Mouse (Mus musculus): ENCODE results near the gene Znrf4.

The Znrf4 gene

DNA sequence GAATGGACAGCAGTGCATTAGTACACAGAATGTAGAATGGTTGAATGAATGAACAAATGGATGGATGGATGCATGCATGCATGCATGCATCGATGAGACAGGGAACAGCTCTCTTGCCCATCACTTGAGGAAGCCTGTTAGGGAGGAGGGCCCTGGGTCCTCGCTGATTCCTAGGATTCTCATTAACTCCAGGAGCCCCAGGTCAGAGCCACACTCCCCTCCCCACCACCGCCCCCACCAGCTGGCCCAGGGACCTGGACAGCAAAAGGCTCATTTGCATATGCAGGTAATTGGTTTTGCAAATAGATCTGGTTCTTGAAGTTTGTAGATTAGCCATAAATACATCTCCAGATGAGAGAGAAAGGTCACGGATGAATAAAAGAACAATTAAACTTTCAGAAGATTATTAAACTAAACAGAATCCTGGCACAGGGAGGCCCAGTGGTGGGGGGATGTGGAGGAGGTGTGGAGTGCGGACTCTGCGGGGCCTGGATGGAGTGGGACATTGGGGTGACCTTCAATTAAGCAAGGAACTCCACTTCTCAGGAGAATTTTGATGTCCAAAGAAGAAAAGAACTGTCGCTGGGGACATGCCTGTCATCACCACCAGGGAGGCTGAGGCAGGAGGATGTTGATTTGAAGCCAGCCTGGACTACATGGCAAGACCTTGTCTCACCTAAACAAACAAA is 32.6 kb upstream of the Znrf4 start:
- ChIA-PET POLR2A (interaction anchor here in 3 of 4 experiments (0.5 to 1.0 kb wide), 3 partner anchors 42 to 108 kb away, joined by 3 read pairs; no protein-coding TSS in a partner anchor), CTCF (interaction anchor here in 3 of 4 experiments (1.1 to 3.3 kb wide), 9 partner anchors 8 to 194 kb away, joined by 3 to 23 read pairs (median 4); no protein-coding TSS in a partner anchor)

DNA sequence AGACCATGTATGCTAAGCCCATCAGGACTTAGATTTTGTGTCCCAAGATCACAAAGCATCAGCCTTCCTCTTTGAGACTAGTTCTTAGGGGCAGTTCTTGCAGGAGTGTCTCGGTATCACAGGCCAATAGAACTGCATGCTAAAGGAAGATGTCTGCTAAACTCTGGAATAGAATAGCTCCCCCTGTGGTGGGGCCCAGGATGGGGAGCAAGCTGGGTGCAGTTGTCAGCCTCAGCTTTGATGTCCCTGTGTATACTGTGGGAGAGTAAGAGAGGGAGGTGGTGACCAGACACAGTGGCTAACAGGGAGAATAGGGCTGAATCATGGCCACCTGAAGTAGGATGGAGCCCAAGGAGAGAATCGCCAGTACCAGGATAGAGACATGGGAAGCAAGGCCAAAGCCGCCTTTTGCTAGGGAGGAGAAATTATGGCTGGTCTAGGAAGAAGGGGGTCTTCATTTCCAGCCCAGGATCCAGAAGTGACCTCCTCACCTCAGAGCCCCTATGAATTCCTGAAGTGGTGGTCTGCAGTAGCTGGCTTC is 31.5 kb upstream of the Znrf4 start:
- ChIA-PET CTCF (interaction anchor here in 3 of 4 experiments (0.6 to 3.3 kb wide), 15 partner anchors 9 to 211 kb away, joined by 3 to 23 read pairs (median 3); partner anchors contain the start of genes Gm20219 (in 1 of the 3) and Ranbp3 (in 1 of the 3)), POLR2A (interaction anchor here in 1 of 4 experiments (0.6 kb wide), 1 partner anchor 107 kb away, joined by 3 read pairs; no protein-coding TSS in a partner anchor)

- ChIA-PET POLR2A (interaction anchor here in 2 of 4 experiments (0.5 to 1.5 kb wide), 3 partner anchors 10 to 69 kb away, joined by 3 to 4 read pairs (median 3); no protein-coding TSS in a partner anchor), CTCF (interaction anchor here in 2 of 4 experiments (0.8 to 3.3 kb wide), 3 partner anchors 10 to 130 kb away, joined by 3 to 23 read pairs (median 3); partner anchors contain the start of gene Ranbp3 (in 1 of the 2))
Observed at GRCm38 (mm10) chr17:56542736-56543135, 30.5 kb upstream of the Znrf4 start.

DNA sequence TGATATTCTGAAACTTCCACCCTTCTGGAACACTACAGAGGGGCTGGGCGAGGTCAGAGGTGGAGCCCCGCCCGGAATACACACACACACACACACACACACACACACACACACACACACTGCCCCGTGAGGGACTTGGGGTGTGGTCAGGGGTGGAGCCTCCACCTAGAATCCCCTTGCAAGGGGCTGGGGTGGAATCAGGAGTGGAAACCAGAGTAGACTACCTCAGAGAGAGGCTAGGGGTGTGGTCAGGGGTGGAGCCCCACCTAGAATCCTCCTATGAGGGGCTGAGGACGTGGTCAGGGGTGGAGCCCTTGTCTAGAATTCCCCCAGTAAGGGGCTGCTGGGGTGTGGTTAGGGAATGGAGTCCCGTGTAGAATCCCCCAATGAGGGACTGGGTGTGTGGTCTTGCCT is 28.3 kb upstream of the Znrf4 start:
- POLR2A ChIA-PET: no interaction called here
- CTCF ChIA-PET: interaction anchor here in 1 of 4 experiments (2.5 kb wide), 1 partner anchor 13 kb away, joined by 8 read pairs; no protein-coding TSS in a partner anchor

DNA sequence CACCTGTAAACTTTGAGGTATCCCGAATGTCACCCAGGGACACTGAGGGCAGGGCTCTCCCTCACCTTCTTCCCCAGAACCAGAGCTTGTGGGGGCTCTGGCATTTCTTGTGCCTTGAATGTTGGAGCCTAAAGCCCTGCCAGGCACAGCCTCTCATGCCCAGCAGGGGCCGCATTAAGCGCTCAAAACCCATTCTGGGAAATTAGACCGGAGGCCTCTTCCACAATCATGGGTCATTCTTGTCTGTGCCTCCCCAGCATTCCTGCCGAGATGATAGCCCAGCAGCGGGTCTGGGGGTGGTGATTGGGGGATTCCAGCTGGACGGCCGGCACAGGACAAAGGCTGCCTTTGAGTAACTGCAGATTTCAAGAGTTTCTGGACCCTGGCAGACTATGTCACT is 25.7 kb upstream of the Znrf4 start:
- POLR2A ChIA-PET: interaction anchor here in 2 of 4 experiments (0.6 to 1.6 kb wide), 3 partner anchors 21 to 564 kb away, joined by 3 to 9 read pairs (median 6); no protein-coding TSS in a partner anchor

GRCm38 (mm10) chr17:56536874-56537273 is 24.6 kb upstream of the Znrf4 start:
- ChIA-PET CTCF (interaction anchor here in 1 of 4 experiments (1.2 kb wide), 1 partner anchor 16 kb away, joined by 3 read pairs; no protein-coding TSS in a partner anchor), POLR2A (no interaction called here)

More for the DNA sequence above, 25.7 kb upstream of the Znrf4 start:
- CTCF ChIA-PET: interaction anchor here in 2 of 4 experiments (0.6 to 1.2 kb wide), 2 partner anchors 15 to 19 kb away, joined by 3 read pairs; no protein-coding TSS in a partner anchor

DNA sequence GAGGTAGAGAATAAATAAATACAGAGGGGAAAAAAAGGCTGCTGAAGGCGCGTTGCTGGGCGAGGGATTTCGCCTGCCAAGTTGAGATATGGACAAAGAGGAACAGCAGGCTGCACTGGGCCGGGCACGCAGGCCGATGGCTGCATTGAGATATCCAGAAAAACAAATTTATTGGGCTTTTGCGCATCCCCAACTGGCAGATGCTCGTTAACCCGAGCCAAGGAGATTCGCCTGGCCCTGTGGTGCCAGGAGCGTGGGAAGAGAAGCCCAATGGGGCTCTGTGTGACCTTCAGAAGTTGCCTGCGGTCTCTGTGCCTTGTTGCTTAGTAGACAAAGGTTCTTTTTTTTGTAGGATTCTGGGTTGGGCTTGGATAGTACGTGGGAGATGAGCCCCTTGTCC is 24.0 kb upstream of the Znrf4 start:
- CTCF ChIA-PET: interaction anchor here in 1 of 4 experiments (0.7 kb wide), 1 partner anchor 112 kb away, joined by 3 read pairs; no protein-coding TSS in a partner anchor
- POLR2A ChIA-PET: interaction anchor here in 1 of 4 experiments (1.0 kb wide), 1 partner anchor 13 kb away, joined by 3 read pairs; no protein-coding TSS in a partner anchor

DNA sequence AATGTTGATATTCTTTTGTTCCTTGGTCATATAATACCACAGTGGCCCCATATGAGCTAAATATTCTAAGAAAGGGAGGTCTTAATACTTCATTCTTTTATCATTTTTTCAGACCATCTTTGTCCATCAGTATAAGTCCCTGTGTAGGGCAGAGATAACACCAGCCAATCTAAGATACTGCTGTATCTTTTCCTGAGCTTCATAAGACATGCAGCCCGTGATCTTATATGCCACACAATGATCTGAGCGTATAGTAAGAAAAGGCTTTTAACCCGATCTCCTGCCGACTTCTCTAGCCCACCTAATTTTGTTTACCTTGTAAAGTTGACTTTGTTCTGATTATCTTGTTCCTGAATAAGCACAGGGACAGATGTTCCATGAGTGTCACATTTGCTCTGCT is 12.7 kb upstream of the Znrf4 start:
- ChIA-PET CTCF (interaction anchor here in 1 of 4 experiments (1.3 kb wide), 1 partner anchor 22 kb away, joined by 5 read pairs; no protein-coding TSS in a partner anchor), POLR2A (interaction anchor here in 2 of 4 experiments (0.6 kb wide), 2 partner anchors 10 to 15 kb away, joined by 3 read pairs; no protein-coding TSS in a partner anchor)

- ChIA-PET CTCF (interaction anchor here in 1 of 4 experiments (0.6 kb wide), 2 partner anchors 29 to 369 kb away, joined by 3 to 5 read pairs; no protein-coding TSS in a partner anchor), POLR2A (interaction anchor here in 1 of 4 experiments (0.6 to 0.8 kb wide), 2 partner anchors 13 to 36 kb away, joined by 3 read pairs; no protein-coding TSS in a partner anchor)
Observed at GRCm38 (mm10) chr17:56522744-56523143, 10.5 kb upstream of the Znrf4 start.

- ChIA-PET CTCF (interaction anchor here in 3 of 4 experiments (0.6 to 2.6 kb wide), 11 partner anchors 13 to 433 kb away, joined by 3 to 8 read pairs (median 4); no protein-coding TSS in a partner anchor), POLR2A (interaction anchor here in 2 of 4 experiments (1.0 to 3.3 kb wide), 11 partner anchors 11 to 212 kb away, joined by 3 to 12 read pairs (median 4); partner anchors contain the start of genes Gm20219 (in 1 of the 2) and Lonp1 (in 1 of the 2))
Observed at GRCm38 (mm10) chr17:56515690-56516410, 3.6 kb upstream of the Znrf4 start.

- POLR2A ChIA-PET: interaction anchor here in 2 of 4 experiments (0.6 to 3.3 kb wide), 5 partner anchors 10 to 112 kb away, joined by 3 to 12 read pairs (median 5); partner anchors contain the start of gene Lonp1 (in 1 of the 2)
- CTCF ChIA-PET: interaction anchor here in 2 of 4 experiments (0.7 to 2.6 kb wide), 8 partner anchors 27 to 1254 kb away, joined by 4 to 8 read pairs (median 4); partner anchors contain the start of gene Cntnap5c (in 1 of the 2)
Observed at GRCm38 (mm10) chr17:56514916-56515315, 2.7 kb upstream of the Znrf4 start.

- ChIA-PET POLR2A (interaction anchor here in 1 of 4 experiments (3.3 kb wide), 1 partner anchor 37 kb away, joined by 12 read pairs; no protein-coding TSS in a partner anchor), CTCF (interaction anchor here in 1 of 4 experiments (0.7 kb wide), 1 partner anchor 1255 kb away, joined by 4 read pairs; the partner anchor contains the start of gene Cntnap5c)
Observed at GRCm38 (mm10) chr17:56514330-56514729, 2.1 kb upstream of the Znrf4 start.

- POLR2A ChIA-PET: interaction anchor here in 3 of 4 experiments (0.5 to 2.1 kb wide), 12 partner anchors 9 to 208 kb away, joined by 3 to 7 read pairs (median 5); partner anchors contain the start of genes Lonp1 (in 1 of the 3), Safb2 (in 1 of the 3) and Uhrf1 (in 1 of the 3)
- CTCF ChIA-PET: interaction anchor here in 3 of 4 experiments (0.9 to 1.1 kb wide), 3 partner anchors 9 to 47 kb away, joined by 3 to 4 read pairs (median 3); no protein-coding TSS in a partner anchor
Observed at GRCm38 (mm10) chr17:56511707-56512090, 532 bp downstream of the Znrf4 start.

DNA sequence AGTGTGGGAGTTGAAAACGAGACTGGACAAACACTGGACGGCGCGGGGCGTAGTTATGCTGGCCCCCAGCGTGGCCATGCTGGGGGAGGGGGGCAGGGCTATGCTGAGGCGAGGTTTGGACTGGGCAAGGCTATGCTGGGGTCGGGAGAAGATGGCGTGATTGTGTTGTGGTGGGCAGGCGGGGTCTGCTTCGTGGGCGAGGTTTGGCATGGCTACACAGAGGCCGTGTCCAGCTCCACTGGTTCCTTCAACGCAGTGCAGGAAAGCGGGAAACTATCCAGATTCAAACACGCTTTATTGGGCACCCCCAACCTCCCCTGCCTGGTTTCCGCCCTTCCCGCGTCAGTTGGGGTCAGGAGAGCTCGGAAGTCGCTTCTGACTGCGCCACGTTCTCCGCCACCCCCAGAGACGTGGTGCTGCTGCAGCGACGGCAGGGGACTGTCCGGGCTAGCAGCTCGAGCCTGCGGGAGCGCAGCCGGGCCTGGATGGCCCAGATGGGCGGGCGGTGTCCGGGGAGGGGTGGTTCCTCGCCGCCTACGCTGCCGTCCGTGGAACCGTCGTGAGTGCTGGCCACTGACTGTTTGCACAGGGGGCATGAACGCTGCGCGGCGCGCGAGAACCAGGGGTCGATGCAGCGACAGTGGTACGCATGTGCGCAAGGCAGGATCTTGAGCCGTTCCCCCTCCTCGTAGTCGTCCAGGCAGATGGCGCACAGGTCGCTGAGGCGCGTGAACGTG is 1.1 kb downstream of the Znrf4 start:
- CTCF ChIA-PET: interaction anchor here (0.6 to 1.1 kb wide), 4 partner anchors 9 to 47 kb away, joined by 3 to 4 read pairs (median 3); no protein-coding TSS in a partner anchor
- POLR2A ChIA-PET: interaction anchor here in 3 of 4 experiments (0.9 to 2.1 kb wide), 10 partner anchors 8 to 207 kb away, joined by 3 to 7 read pairs (median 5); partner anchors contain the start of gene Uhrf1 (in 1 of the 3)

GRCm38 (mm10) chr17:56510473-56510969 is 1.7 kb downstream of the Znrf4 start:
- CTCF ChIA-PET: interaction anchor here (0.6 to 1.0 kb wide), 4 partner anchors 8 to 48 kb away, joined by 3 to 4 read pairs (median 3); no protein-coding TSS in a partner anchor

More at GRCm38 (mm10) chr17:56510473-56510969, 1.7 kb downstream of the Znrf4 start:
- POLR2A ChIA-PET: interaction anchor here in 3 of 4 experiments (0.5 to 2.1 kb wide), 18 partner anchors 8 to 223 kb away, joined by 3 to 8 read pairs (median 4); partner anchors contain the start of genes Lonp1 (in 1 of the 3) and Uhrf1 (in 1 of the 3)

All from embryonic stem cell, embryonic (primary cell).